ENCODE assay signal across 19 mouse cellular contexts in genomic region chr4:46982094-46982493, GRCm38 (mm10). TPM values are rescaled to one million over a fixed set of nuclear protein-coding genes. Genes with fewer than 3 reads are reported as not detected.
DNase-seq lines count a peak whose midpoint lies in the region; TF ChIP-seq lines count a peak whose summit lies in the region.
"Had no signal": no experiment of that assay in that cellular context is flagged by ENCODE, and none has a peak within 500 bp of the region (broad histone marks: within the 10 kb centered on the region; RNA-seq: fewer than 3 reads in every experiment).

No protein-coding gene starts in this region.

- no peak overlapping the region for H3K27ac ChIP-seq in gastrocnemius, adult 2 months
- H3K27ac ChIP-seq: embryonic facial prominence, embryonic 15.5 days; forebrain, embryonic 10.5 days; hindbrain, embryonic 15.5 days had no signal

- peak; percentile 59 for DNase-seq in cerebellum, adult 9-10 months
- no peak for DNase-seq in cerebellum, adult 11-12 months
- DNase-seq in gastrocnemius, adult 2 months: peak; percentile 33
- DNase-seq in gastrocnemius, postnatal 25 days: no peak
- peak; percentile 72 for DNase-seq in 3134 (ENCODE audit: extremely low read depth, insufficient read length, low spot score)
- DNase-seq in Muller cell, postnatal 12 days (ENCODE audit: inconsistent ontology term): peak; percentile 5
- no peak for DNase-seq in thymus, postnatal 36 days
- DNase-seq: adrenal gland, postnatal 14 days; B cell, adult 2 months; embryo, embryonic 11 days; gastrocnemius, postnatal 14 days; heart, postnatal 36 days; kidney, adult 2 months had no signal

- H3K4me3 ChIP-seq in gastrocnemius, adult 2 months: no peak overlapping the region
- H3K4me3 ChIP-seq: embryonic facial prominence, embryonic 15.5 days; erythroblast, embryonic 14.5 days; forebrain, embryonic 10.5 days; heart, embryonic 12.5 days; hindbrain, embryonic 15.5 days had no signal

- TF ChIP-seq CTCF in gastrocnemius, adult 2 months (IDR thresholded peaks at IDR 0.05): no peak

- intact Hi-C loops in gastrocnemius, adult 2 months (cut with DNase I): no loop called here

RNA-seq across cellular contexts. Expression of gene Gabbr2, which starts 9.6 kb away (rescaled TPM):
- under 1 TPM; 0.06 to 0.10 TPM for total RNA-seq in gastrocnemius, adult 2 months (2021)
- total RNA-seq in gastrocnemius, postnatal 25 days (2021): under 1 TPM; 0.05 to 0.26 TPM
- total RNA-seq: granulocyte monocyte progenitor cell, adult 5-6 weeks; heart, postnatal 36 days had no signal

Comparison
In these comparisons a context has a peak if more than half of its experiments do, and no peak if none do; other contexts are left out.
1. DNase-seq: peak in cerebellum, adult 9-10 months (single experiment), gastrocnemius, adult 2 months (single experiment), 3134 (single experiment) and Muller cell, postnatal 12 days (single experiment); none in cerebellum, adult 11-12 months (single experiment), gastrocnemius, postnatal 25 days (single experiment) and thymus, postnatal 36 days (0 of 2).